Mouse (Mus musculus) megakaryocyte, adult 5-6 weeks (primary cell): Measurements from ENCODE around the gene Gsto2. TPM values are rescaled to one million over a fixed set of nuclear protein-coding genes. Genes with fewer than 3 reads are reported as not detected.

Experiments
- ATAC-seq: 2 replicates; pipeline ENCODE4 v1.8.0; 2016; ENCODE audit warnings: mild to moderate bottlenecking, inconsistent platforms; ENCODE audit not compliant: poor library complexity, severe bottlenecking
- total RNA-seq, 2 experiments: library from RNA; stranded (forward) in 1 of 2; stranded (reverse) in 1 of 2; fragments of 153-499, 151-499 nt in 1 of 2; fragments of 221-1000, 200-1000 nt in 1 of 2; gene quantifications; 2 replicates each; pipeline versions ENCODE4 v1.2.3 to v1.2.4; 2015 to 2017

The Gsto2 gene
- total RNA-seq, 2 experiments from 2014 or later: not detected

DNA sequence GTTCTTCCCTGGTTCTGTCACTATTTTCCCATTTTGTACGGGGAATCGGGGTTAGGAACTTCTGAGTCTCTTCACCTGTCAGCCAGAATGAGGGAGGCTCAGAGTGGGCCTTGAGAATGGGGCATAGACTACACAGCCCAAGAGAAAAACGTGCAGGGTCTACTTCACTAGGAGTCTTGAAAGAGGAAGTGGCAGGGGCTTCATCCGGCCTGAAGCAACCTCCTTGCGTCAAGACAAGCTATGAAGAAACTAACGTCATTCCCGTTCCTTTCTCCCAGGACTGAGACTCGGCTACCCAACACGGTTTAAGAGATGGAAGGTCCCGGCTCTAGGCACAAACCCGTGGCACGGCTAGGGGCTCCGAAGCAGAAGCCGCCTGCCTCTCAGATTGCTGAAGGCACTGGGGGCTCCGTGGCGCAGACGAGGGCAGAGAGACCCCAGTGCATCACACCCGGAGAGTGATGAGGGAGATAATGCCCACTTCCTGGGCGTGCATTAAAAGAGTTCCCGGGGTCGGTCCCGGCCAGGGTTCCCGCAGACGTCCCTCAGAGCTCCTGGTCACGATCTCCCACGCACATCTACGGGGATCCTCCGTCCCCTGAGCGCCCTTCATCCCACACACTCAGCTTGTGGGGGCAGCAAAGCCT lies 53.2 kb downstream of the Gsto2 start:
- peak; percentile 54 for ATAC-seq

DNA sequence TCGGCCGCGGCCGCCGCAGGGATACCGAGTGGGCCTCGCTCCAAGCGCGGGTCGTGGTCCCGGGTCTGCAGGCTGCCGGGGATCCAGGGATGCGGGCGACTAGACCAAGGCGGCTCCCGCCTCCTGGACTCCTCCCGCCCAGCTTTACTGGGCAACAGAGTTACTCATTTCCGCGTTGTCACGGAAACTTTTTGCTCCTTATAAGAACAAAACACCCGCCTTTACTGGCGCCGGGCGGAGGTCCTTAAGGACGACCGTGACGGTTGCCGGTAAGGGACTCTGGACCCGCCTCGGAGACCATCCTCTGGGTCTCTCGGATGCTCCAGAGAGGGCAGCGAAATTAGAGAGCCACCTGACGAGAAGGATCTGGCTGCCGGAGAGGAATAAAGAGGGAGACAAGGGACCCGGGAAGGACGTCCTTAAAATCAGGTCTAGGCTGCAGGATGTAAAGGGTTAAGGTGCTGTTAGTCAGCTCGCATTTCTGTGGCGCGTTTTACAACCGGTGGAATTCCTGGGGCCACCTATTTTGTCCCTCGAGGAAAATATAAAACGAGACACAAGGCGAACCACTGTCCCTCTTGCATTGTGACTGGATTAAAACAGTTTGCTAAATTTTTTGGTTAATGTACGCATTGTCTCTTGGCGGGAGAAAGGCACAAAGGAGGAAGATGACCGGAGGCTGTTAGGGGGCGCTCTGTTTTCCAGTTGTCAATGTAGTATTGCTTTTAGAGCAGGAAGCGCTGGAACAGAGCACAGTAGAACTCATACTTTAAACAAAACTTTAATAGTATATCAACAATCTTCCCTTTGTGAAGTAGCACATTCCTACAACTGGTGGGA lies 54.0 kb downstream of the Gsto2 start, which contains the start of the genes Cfap43 and Itprip:
Gene Cfap43, minus strand, starts transcription at position 162 of the 840 bp plus-strand sequence.
Gene Itprip, minus strand, starts transcription at position 174 of the 840 bp plus-strand sequence.
- ATAC-seq: peak; percentile 58

DNA sequence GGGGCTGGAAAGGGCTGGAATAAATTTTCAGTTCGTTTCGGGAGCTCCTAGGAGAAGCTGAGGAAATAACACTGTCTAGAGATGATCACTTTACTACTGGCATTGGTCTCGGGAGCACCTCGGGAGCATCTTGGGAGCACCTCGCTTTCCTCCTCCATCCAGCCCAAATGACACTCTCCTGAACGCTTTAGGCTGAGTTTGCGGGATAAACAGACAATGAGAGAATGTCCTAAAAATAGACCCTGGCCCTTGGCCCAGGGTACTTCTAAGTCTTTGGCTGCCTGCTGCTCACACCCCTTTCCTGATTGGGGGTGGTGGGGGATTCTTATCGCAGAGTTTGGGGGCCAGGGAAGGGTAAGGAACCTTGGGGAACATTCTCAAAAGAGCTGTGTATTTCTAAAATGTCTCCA lies 54.6 kb downstream of the Gsto2 start:
- ATAC-seq: no peak

GRCm38 (mm10) chr19:47925819-47926218 lies 60.5 kb downstream of the Gsto2 start:
- no peak for ATAC-seq

DNA sequence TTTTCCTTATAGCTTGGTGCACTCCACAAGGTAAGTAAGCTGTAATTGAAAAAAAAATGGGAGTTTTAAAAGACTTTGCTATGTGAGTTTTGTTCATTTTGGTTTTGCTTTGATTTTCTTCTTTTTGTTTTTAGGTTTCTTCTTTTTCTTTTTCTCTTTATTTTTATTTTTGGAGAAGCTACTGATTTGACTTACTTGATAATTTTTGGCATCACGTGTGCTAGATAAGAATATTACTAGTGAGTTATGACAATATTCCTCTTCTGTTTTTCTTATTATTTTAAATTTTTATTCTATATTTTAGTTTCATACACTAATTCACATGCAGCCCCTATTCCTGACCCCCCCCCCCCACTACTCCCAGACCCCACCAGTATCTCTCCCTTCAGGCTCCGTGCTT lies 61.7 kb downstream of the Gsto2 start:
- ATAC-seq: no peak

GRCm38 (mm10) chr19:47929043-47929442 lies 63.7 kb downstream of the Gsto2 start:
- no peak for ATAC-seq

- ATAC-seq: peak; percentile 81
Observed at GRCm38 (mm10) chr19:47931982-47932638, 66.8 kb downstream of the Gsto2 start.

DNA sequence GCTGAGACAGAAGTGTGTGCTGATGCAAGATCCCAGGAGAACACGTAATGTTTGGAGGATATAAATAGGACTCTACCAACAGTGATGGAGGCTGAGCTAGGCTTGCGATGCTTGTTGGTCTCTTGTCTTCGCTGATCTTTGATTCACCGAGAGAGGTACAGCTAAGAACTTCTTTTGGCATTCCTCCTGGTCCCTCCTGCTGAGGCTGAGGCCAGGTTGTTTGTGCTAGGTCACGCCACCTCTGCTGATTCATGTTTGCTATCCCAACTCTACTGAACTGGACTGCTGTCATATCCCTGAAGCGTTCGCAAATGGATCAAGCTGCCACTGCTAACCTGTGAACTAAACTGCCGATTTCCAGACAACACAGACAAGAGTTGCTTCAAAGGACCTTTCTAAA lies 68.8 kb downstream of the Gsto2 start:
- no peak for ATAC-seq

DNA sequence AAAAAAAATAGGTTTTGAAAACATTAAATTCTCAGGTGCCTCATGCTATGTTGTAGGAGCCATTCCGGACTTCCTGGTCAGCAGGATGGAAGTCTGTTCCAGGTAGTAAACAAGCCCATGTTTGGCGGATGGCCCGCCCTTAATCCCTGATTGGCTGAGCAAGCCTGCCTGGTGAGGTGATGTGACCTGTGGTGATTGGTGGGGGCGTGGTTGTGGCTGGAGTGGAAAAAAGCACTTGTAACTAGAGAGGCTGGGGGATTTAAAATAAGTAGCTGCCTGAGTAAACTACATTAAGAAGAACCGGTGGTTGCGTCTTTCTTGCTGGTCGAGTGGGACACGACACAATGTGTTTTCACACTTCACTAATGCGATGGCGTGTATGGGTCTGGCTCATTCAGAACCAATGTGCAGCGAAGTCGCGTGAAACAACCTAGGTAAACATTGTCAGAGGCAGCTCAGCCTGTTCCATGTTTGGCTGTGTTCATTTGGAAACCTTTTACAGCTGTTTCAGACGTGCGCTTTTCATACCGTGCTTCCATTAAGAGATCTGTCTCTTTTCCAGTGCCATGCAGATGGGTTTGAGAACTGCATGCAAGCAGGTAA lies 69.4 kb downstream of the Gsto2 start:
- ATAC-seq: no peak

DNA sequence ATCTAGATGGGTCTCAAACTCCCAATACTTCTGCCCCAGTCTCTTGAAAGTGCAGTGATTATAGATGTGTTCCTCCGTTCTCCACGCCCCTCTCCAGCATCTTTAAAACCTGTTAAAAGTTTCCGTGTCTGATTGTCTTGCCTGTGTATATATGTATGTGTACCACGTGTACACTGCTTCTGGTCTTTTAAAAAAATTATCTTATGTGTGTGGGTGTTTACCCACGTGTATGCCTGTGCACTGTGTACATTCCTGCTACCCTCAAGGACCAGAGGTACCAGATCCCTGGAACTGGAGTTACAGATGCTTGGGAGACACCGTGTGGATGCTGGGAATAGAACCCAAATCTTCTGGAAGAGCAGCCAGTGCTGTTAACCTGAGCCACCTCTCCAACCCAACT lies 70.2 kb downstream of the Gsto2 start:
- no peak for ATAC-seq

Other genes starting within 250 kb of the Gsto2 start
- not detected in 2 replicates for gene Col17a1, start 173.4 kb upstream of the Gsto2 start, total RNA-seq (2015)
- gene Col17a1, start 173.4 kb upstream of the Gsto2 start, total RNA-seq (2017): not detected in 2 replicates
- 92.5 and 94.5 TPM in 2 replicates for gene Sfr1, start 133.9 kb upstream of the Gsto2 start, total RNA-seq (2015)
- 91.2 and 94.4 TPM in 2 replicates for gene Sfr1, start 133.9 kb upstream of the Gsto2 start, total RNA-seq (2017)
- 159 and 168 TPM in 2 replicates for gene Gsto1, start 10.6 kb upstream of the Gsto2 start, total RNA-seq (2015)
- gene Gsto1, start 10.6 kb upstream of the Gsto2 start, total RNA-seq (2017): 75.9 and 92.0 TPM in 2 replicates
- 0.18 and 0.32 TPM in 2 replicates for gene Cfap43, start 53.8 kb downstream of the Gsto2 start, total RNA-seq (2015)
- not detected in 2 replicates for gene Cfap43, start 53.8 kb downstream of the Gsto2 start, total RNA-seq (2017)
- 14.8 and 18.9 TPM in 2 replicates for gene Itprip, start 53.8 kb downstream of the Gsto2 start, total RNA-seq (2015)
- 28.4 and 28.9 TPM in 2 replicates for gene Itprip, start 53.8 kb downstream of the Gsto2 start, total RNA-seq (2017)
- gene Cfap58, start 72.1 kb downstream of the Gsto2 start, total RNA-seq (2015): not detected in 2 replicates
- gene Cfap58, start 72.1 kb downstream of the Gsto2 start, total RNA-seq (2017): not detected in 2 replicates